Mouse (Mus musculus): ENCODE data around the gene Nck2. TPM values are rescaled to one million over a fixed set of nuclear protein-coding genes. Genes with fewer than 3 reads are reported as not detected.
A peak's percentile ranks its signal among the peaks of the same experiment; 100 is the strongest.

The Nck2 gene
- polyA plus RNA-seq, 1 experiment from 2014 or later: 43.0 TPM

DNA sequence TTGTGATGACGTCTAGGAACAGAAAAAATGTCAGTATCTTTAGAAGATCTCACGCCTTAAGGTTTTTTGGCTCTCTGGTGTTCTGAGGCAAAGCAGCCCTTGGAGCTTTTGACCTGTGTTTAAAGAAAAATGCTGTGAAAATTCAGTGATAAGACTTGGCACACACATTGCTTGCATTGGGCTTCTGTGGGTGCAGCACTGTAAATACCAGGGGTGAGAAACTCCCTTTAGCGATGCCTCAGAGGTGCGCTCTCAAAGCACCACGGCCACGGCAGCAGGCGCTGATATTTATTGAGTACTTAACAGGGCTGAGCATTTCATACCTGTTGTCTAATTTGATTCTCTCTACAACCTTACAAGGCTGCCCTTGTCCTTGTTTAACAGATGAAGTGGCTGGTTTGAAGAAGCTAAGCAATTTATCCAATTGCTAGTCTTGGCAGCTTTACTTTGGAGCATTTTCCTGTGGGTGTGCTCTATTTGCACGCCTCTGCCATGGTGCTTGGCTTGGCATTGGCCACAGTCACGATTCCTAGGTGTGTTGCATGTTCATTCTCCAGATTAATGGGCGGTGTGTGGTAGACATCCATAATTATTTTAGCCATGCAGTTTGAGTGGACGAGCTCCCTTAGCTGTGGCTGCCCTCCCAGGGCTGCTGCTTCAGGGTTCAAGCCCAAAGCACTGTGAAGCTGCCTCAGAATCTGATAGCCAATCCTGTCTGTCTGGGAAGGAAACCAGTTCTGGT, 19.7 kb downstream of the Nck2 start:
- Histone ChIP-seq H3K27ac (no peak overlapping the region), H3K4me2 (ENCODE audit: low read length) (no peak overlapping the region), H3K27me3 (ENCODE audit: insufficient read depth, low read length) (no peaks in the 10 kb centered on the region), H3K4me3 (replicated peaks; ENCODE audit: low read depth, low read length) (no peak overlapping the region), H3K9me3 (replicated peaks; ENCODE audit: low read length) (no peaks in the 10 kb centered on the region), H3K4me1 (replicated peaks; ENCODE audit: insufficient read depth, low read length) (peaks cover 21% of the 10 kb centered on the region), H3K36me3 (ENCODE audit: insufficient read depth, low read length) (no peaks in the 10 kb centered on the region), H3K9ac (ENCODE audit: low read depth, low read length) (no peak overlapping the region)
- TF ChIP-seq CTCF (IDR thresholded peaks at IDR 0.05; ENCODE audit: low read depth): no peak
- ATAC-seq (replicated peaks; ENCODE audit: low FRiP score, low read depth): no peak
- WGBS: 66% methylated on average over 11 of the region's 11 CpGs
- DNase-seq (ENCODE audit: low spot score): no peak

GRCm38 (mm10) chr1:43464976-43465375, 20.6 kb downstream of the Nck2 start:
- peaks cover 21% of the 10 kb centered on the region for H3K4me1 ChIP-seq (replicated peaks; ENCODE audit: insufficient read depth, low read length)
- DNase-seq (ENCODE audit: low spot score): no peak
- no peak overlapping the region for H3K4me2 ChIP-seq (ENCODE audit: low read length)
- no peak overlapping the region for H3K9ac ChIP-seq (ENCODE audit: low read depth, low read length)
- no peak for TF ChIP-seq CTCF (IDR thresholded peaks at IDR 0.05; ENCODE audit: low read depth)
- no peak overlapping the region for H3K4me3 ChIP-seq (replicated peaks; ENCODE audit: low read depth, low read length)
- H3K9me3 ChIP-seq (replicated peaks; ENCODE audit: low read length): no peaks in the 10 kb centered on the region
- no peaks in the 10 kb centered on the region for H3K36me3 ChIP-seq (ENCODE audit: insufficient read depth, low read length)
- no peak overlapping the region for H3K27ac ChIP-seq
- no peak for ATAC-seq (replicated peaks; ENCODE audit: low FRiP score, low read depth)
- no peaks in the 10 kb centered on the region for H3K27me3 ChIP-seq (ENCODE audit: insufficient read depth, low read length)

GRCm38 (mm10) chr1:43465957-43466624, 21.7 kb downstream of the Nck2 start:
- Histone ChIP-seq H3K4me3 (replicated peaks; ENCODE audit: low read depth, low read length) (no peak overlapping the region), H3K9ac (ENCODE audit: low read depth, low read length) (no peak overlapping the region), H3K27me3 (ENCODE audit: insufficient read depth, low read length) (no peaks in the 10 kb centered on the region), H3K4me2 (ENCODE audit: low read length) (no peak overlapping the region), H3K9me3 (replicated peaks; ENCODE audit: low read length) (no peaks in the 10 kb centered on the region), H3K36me3 (ENCODE audit: insufficient read depth, low read length) (no peaks in the 10 kb centered on the region), H3K27ac (no peak overlapping the region), H3K4me1 (replicated peaks; ENCODE audit: insufficient read depth, low read length) (peaks cover 21% of the 10 kb centered on the region)
- no peak for DNase-seq (ENCODE audit: low spot score)
- no peak for ATAC-seq (replicated peaks; ENCODE audit: low FRiP score, low read depth)
- no peak for TF ChIP-seq CTCF (IDR thresholded peaks at IDR 0.05; ENCODE audit: low read depth)
- WGBS: 55% methylated on average over 9 of the region's 9 CpGs

GRCm38 (mm10) chr1:43467656-43468055, 23.3 kb downstream of the Nck2 start:
- no peak for TF ChIP-seq CTCF (IDR thresholded peaks at IDR 0.05; ENCODE audit: low read depth)
- no peak overlapping the region for H3K4me2 ChIP-seq (ENCODE audit: low read length)
- no peak for ATAC-seq (replicated peaks; ENCODE audit: low FRiP score, low read depth)
- no peaks in the 10 kb centered on the region for H3K36me3 ChIP-seq (ENCODE audit: insufficient read depth, low read length)
- no peak overlapping the region for H3K9ac ChIP-seq (ENCODE audit: low read depth, low read length)
- no peaks in the 10 kb centered on the region for H3K27me3 ChIP-seq (ENCODE audit: insufficient read depth, low read length)
- no peak for DNase-seq (ENCODE audit: low spot score)
- H3K27ac ChIP-seq: 0 out of 2 replicates have a peak overlapping the region, but pooled peaks have one; percentile 25
- WGBS: 71% methylated on average over 8 of the region's 8 CpGs
- no peak overlapping the region for H3K4me3 ChIP-seq (replicated peaks; ENCODE audit: low read depth, low read length)
- peaks cover 32% of the 10 kb centered on the region for H3K4me1 ChIP-seq (replicated peaks; ENCODE audit: insufficient read depth, low read length)
- no peaks in the 10 kb centered on the region for H3K9me3 ChIP-seq (replicated peaks; ENCODE audit: low read length)

GRCm38 (mm10) chr1:43468207-43468606, 23.8 kb downstream of the Nck2 start:
- 0 out of 2 replicates have a peak overlapping the region, but pooled peaks have one; percentile 25 for H3K27ac ChIP-seq
- DNase-seq (ENCODE audit: low spot score) (no peak), ATAC-seq (replicated peaks; ENCODE audit: low FRiP score, low read depth) (no peak)
- H3K4me3 ChIP-seq (replicated peaks; ENCODE audit: low read depth, low read length): no peak overlapping the region
- H3K4me2 ChIP-seq (ENCODE audit: low read length): no peak overlapping the region
- H3K36me3 ChIP-seq (ENCODE audit: insufficient read depth, low read length): no peaks in the 10 kb centered on the region
- 48% methylated on average over 7 of the region's 7 CpGs for WGBS
- H3K27me3 ChIP-seq (ENCODE audit: insufficient read depth, low read length): no peaks in the 10 kb centered on the region
- no peak for TF ChIP-seq CTCF (IDR thresholded peaks at IDR 0.05; ENCODE audit: low read depth)
- no peak overlapping the region for H3K9ac ChIP-seq (ENCODE audit: low read depth, low read length)
- peaks cover 32% of the 10 kb centered on the region for H3K4me1 ChIP-seq (replicated peaks; ENCODE audit: insufficient read depth, low read length)
- no peaks in the 10 kb centered on the region for H3K9me3 ChIP-seq (replicated peaks; ENCODE audit: low read length)

GRCm38 (mm10) chr1:43468978-43469377, 24.6 kb downstream of the Nck2 start:
- H3K9me3 ChIP-seq (replicated peaks; ENCODE audit: low read length): no peaks in the 10 kb centered on the region
- ATAC-seq (replicated peaks; ENCODE audit: low FRiP score, low read depth): no peak
- H3K36me3 ChIP-seq (ENCODE audit: insufficient read depth, low read length): no peaks in the 10 kb centered on the region
- no peak for TF ChIP-seq CTCF (IDR thresholded peaks at IDR 0.05; ENCODE audit: low read depth)
- H3K4me1 ChIP-seq (replicated peaks; ENCODE audit: insufficient read depth, low read length): peaks cover 35% of the 10 kb centered on the region
- 58% methylated on average over 3 of the region's 3 CpGs for WGBS
- 0 out of 2 replicates have a peak overlapping the region, but pooled peaks have one; percentile 44 for H3K27ac ChIP-seq
- H3K4me3 ChIP-seq (replicated peaks; ENCODE audit: low read depth, low read length): no peak overlapping the region
- DNase-seq (ENCODE audit: low spot score): peak; percentile 49
- no peak overlapping the region for H3K4me2 ChIP-seq (ENCODE audit: low read length)
- no peaks in the 10 kb centered on the region for H3K27me3 ChIP-seq (ENCODE audit: insufficient read depth, low read length)
- H3K9ac ChIP-seq (ENCODE audit: low read depth, low read length): no peak overlapping the region

All from kidney, postnatal 0 days (tissue).